Mouse (Mus musculus) embryonic facial prominence, embryonic 11.5 days (tissue): ENCODE data around the gene Lysmd1. TPM values are rescaled to one million over a fixed set of nuclear protein-coding genes. Genes with fewer than 3 reads are reported as not detected.

Source experiments
- ATAC-seq: fragments of 200-750 bp; cut with Nextera tagmentation; replicated peaks from 2 replicates; pipeline ENCODE4 v1.8.0; 2017; ENCODE audit warnings: low read depth; ENCODE audit not compliant: insufficient number of reproducible peaks, low FRiP score, low TSS enrichment
- DNase-seq: peaks from one replicate; pipeline ENCODE4 v3.0.0-alpha.2; 2015; ENCODE audit warnings: low spot score
- H3K27ac ChIP-seq: fragments of 300-500 bp; sonication (generic); replicated peaks from 2 replicates; pipeline ENCODE4 v1.5.1; 2014; ENCODE audit warnings: mild to moderate bottlenecking, low read depth, low read length, control low read depth
- H3K27me3 ChIP-seq: fragments of 300-500 bp; sonication (generic); 2 replicates; pipeline ENCODE4 v1.6.1; 2014; ENCODE audit warnings: mild to moderate bottlenecking, low read length, moderate library complexity, mixed read lengths; ENCODE audit not compliant: control insufficient read depth, insufficient read depth
- H3K36me3 ChIP-seq: fragments of 300-500 bp; sonication (generic); replicated peaks from 2 replicates; pipeline ENCODE4 v1.6.1; 2014; ENCODE audit warnings: low read depth, mild to moderate bottlenecking, low read length, moderate library complexity, mixed read lengths; ENCODE audit not compliant: control insufficient read depth, insufficient read depth
- H3K4me1 ChIP-seq: fragments of 300-500 bp; sonication (generic); 2 replicates; pipeline ENCODE4 v1.6.1; 2014; ENCODE audit warnings: low read length, mixed read lengths; ENCODE audit not compliant: control insufficient read depth, insufficient read depth
- H3K4me2 ChIP-seq: fragments of 300-500 bp; sonication (generic); 2 replicates; pipeline ENCODE4 v1.6.1; 2014; ENCODE audit warnings: low read depth, mild to moderate bottlenecking, control low read depth, low read length, moderate library complexity
- H3K4me3 ChIP-seq: fragments of 300-500 bp; sonication (generic); 2 replicates; pipeline ENCODE4 v1.5.1; 2014; ENCODE audit warnings: low read depth, low read length, control low read depth
- H3K9ac ChIP-seq: fragments of 300-500 bp; sonication (generic); replicated peaks from 2 replicates; pipeline ENCODE4 v1.6.1; 2014; ENCODE audit warnings: mild to moderate bottlenecking, control low read depth, low read length
- H3K9me3 ChIP-seq: fragments of 300-500 bp; sonication (generic); replicated peaks from 2 replicates; pipeline ENCODE4 v1.6.1; 2016; ENCODE audit warnings: mild to moderate bottlenecking, low read length, inconsistent platforms, mixed read lengths; ENCODE audit not compliant: control insufficient read depth
- WGBS: fragments of 180-500 bp; shearing (Covaris S2); extraction: QIAGEN DNeasy Blood & Tissue Kit; methylation state at CpG from one replicate; pipeline ENCODE4 v1.1.7; 2014; 5-methylcytosine and 5-hydroxymethylcytosine counted together
- polyA plus RNA-seq: library from polyadenylated mRNA; unstranded; fragments of >200 nt; fragmentation: Nextera tagmentation; extraction: Ambion mirVana; gene quantifications from 2 replicates; pipeline ENCODE4 v1.2.1, GENCODE M21; 2014

Lysmd1 gene
- polyA plus RNA-seq, 1 experiment from 2014 or later = 15.1 TPM

DNA sequence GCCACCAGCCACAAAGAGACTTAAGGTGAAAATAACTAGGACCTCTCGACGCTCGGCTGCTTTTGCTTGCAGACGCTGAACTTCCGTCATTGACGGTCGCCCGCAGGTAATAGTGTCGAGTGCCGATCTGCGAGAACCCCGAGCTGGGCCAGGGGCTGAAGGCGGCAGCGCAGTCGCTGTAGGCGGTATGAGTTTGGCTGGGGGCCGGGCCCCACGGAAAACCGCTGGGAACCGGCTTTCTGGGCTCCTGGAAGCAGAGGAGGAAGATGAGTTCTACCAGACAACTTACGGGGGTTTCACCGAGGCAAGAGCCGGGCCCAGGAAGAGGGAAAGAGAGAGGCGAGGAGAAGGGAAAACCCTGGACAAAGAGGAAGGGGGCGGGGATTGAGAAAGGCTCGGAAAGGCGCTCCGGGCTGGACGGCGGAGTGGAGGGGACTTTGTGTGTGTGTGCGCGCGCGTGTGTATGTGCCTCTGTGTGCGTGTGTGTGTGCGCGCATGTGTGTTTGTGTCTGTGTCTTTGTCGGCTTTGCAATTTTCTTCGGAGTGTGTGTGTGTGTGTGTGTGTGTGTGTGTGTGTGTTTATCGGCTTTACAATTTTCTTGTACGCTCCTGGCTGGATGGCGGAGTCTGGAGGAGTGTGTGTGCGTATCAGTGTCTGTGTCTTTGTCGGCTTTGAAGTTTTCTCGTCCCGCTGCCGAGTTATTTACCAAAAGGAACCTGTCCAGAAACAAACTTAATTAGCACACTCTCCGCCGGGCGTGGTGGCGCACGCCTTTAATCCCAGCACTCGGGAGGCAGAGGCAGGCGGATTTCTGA, 22.8 kb upstream of the Lysmd1 start, which contains the start of gene Vps72:
Gene Vps72 (plus strand): TSS at position 112 of the 816 bp plus-strand sequence.
- Histone ChIP-seq H3K27ac (peak within 1 kb of the TSS; percentile 74), H3K9me3 (no peaks in the 10 kb centered on the region), H3K36me3 (no peaks in the 10 kb centered on the region; the same call in 1 of the 2 replicates), H3K27me3 (no peaks in the 10 kb centered on the region), H3K4me2 (peak within 1 kb of the TSS; percentile 27), H3K4me3 (peak within 1 kb of the TSS; percentile 58), H3K4me1 (no peaks in the 10 kb centered on the region), H3K9ac (peak within 1 kb of the TSS; percentile 78)
- DNase-seq (peak; percentile 94), ATAC-seq (peak; percentile 51)
- WGBS = 1% methylated on average over 54 of the region's 54 CpGs

DNA sequence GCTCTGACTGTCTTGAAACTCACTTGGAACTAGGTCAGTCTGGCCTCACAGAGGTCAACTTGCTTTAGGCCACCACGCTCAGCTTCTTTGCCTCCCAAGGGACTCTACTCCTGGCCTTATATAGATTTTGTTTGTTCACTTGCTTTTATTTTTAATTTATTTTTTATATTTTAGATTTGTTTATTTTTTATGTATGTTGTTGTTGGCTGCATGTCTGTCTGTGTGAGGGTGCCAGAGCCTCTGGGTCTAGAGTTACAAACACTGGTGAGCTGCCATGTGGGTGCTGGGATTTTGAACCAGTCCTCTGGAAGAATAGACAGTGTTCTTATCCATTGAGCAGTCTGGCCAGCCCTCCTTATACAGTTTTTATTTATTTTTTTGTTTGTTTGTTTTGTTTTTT, 21.1 kb upstream of the Lysmd1 start:
- H3K36me3 ChIP-seq = no peaks in the 10 kb centered on the region; the same call in 1 of the 2 replicates
- H3K9me3 ChIP-seq = no peaks in the 10 kb centered on the region
- H3K27ac ChIP-seq = no peak overlapping the region
- H3K27me3 ChIP-seq = no peaks in the 10 kb centered on the region
- no peak overlapping the region for H3K4me2 ChIP-seq
- H3K4me1 ChIP-seq = no peaks in the 10 kb centered on the region
- no peak for DNase-seq
- WGBS = 84% methylated on average over 1 of the region's 1 CpGs
- H3K4me3 ChIP-seq = no peak overlapping the region
- H3K9ac ChIP-seq = no peak overlapping the region
- ATAC-seq = no peak

DNA sequence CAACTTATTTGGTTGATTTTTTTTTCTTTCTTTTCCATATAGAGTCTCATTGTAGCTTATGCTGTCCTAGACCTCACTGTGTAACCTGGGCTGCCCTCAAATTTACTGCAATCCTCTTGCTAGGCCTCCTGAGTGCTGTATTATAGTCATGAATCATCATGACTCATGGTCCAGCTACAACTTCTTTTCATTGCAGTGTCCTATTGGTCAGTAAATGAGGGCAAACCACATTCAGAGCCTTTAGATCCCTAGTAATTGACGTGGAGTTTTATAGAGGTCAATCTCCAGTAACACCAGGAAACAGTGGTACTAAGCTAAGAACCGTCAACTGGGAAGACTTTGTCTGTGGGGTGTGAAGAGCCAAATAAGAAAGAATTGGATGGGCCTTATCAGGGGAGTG, 16.1 kb upstream of the Lysmd1 start:
- Histone ChIP-seq H3K27ac (no peak overlapping the region), H3K9me3 (no peaks in the 10 kb centered on the region), H3K4me1 (no peaks in the 10 kb centered on the region), H3K36me3 (peaks cover 7% of the 10 kb centered on the region), H3K4me3 (no peak overlapping the region), H3K9ac (no peak overlapping the region), H3K27me3 (no peaks in the 10 kb centered on the region), H3K4me2 (no peak overlapping the region)
- ATAC-seq (no peak), DNase-seq (no peak)
- 87% methylated on average over 2 of the region's 2 CpGs for WGBS

DNA sequence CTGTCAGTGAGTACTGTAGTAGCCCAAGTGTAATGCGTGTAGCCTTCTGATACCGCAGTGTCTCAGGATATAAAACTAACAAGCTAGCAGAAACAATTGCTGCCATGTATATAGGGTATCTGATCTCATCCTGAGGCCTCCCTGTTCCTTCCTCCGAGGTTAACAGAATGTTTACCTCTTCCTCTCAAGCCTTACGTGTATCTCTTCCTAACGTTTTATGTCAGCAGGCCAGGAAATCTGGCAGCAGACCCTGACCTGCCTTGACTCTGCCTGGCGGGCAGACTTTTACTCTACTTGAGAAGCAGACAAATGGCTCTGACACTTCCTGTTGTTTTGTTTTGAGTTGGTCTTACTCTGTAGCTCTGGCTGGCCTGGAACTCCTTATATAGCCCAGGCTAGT, 12.3 kb upstream of the Lysmd1 start:
- H3K4me1 ChIP-seq = no peaks in the 10 kb centered on the region
- H3K27me3 ChIP-seq = no peaks in the 10 kb centered on the region
- H3K9ac ChIP-seq = no peak overlapping the region
- ATAC-seq (no peak), DNase-seq (no peak)
- H3K4me2 ChIP-seq = no peak overlapping the region
- H3K27ac ChIP-seq = no peak overlapping the region
- H3K9me3 ChIP-seq = no peaks in the 10 kb centered on the region
- H3K4me3 ChIP-seq = no peak overlapping the region
- H3K36me3 ChIP-seq = peaks cover 7% of the 10 kb centered on the region
- 73% methylated on average over 6 of the region's 6 CpGs for WGBS

DNA sequence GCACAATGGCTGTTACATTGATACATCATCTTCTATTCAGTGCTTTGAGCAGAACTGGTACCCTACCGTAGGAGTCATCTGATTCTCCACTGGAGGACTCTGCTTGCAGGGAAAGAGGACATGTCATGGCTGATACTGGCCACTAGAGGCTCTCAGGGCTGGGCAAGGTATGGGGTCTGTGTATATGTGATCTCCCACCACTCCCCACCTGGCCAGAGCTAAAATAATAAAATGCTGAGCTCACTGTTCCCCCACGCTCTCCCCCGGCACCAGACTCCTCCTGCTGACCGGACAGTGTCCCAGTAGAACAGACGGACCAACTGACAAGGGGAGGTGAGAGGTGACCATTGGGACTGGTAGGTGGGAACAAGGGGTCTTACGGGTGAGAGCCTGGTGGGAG, 9.6 kb upstream of the Lysmd1 start, which contains the start of gene Tmod4:
Gene Tmod4 (plus strand): TSS at position 231 of the 400 bp plus-strand sequence.
- Histone ChIP-seq H3K36me3 (peaks cover 6% of the 10 kb centered on the region), H3K9ac (no peak within 1 kb of the TSS; the same call in 1 of the 2 replicates), H3K4me3 (no peak within 1 kb of the TSS), H3K4me2 (no peak within 1 kb of the TSS), H3K4me1 (no peaks in the 10 kb centered on the region), H3K9me3 (no peaks in the 10 kb centered on the region), H3K27ac (no peak within 1 kb of the TSS), H3K27me3 (no peaks in the 10 kb centered on the region)
- DNase-seq = peak; percentile 46
- 63% methylated on average over 6 of the region's 6 CpGs for WGBS
- ATAC-seq = 0 out of 2 replicates have a peak, but pooled peaks have one; percentile 38

DNA sequence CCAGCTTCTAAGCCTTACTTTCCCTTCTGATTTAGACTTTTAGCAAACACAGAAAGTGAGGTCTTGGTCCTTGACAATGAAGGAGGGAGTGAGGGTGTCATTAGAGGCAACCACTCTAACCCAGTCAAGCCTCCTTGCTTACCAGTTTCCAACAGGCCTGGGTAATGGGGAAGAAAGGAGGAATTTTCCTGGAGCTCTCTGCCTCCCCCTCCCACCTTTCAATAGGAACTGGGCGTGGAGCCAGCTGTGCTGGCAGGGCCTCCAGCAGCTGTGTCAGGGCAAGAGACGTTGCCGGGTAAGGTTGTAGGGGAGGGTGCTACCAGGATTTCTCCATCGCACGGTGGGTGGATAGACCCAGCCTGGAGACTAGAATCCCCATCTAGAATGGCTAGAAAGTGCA, 8.9 kb upstream of the Lysmd1 start:
- no peak for DNase-seq
- H3K9ac ChIP-seq = no peak overlapping the region; the same call in 1 of the 2 replicates
- 59% methylated on average over 5 of the region's 5 CpGs for WGBS
- H3K4me2 ChIP-seq = no peak overlapping the region
- ATAC-seq = no peak
- no peaks in the 10 kb centered on the region; the same call in none of the 2 replicates for H3K36me3 ChIP-seq
- no peak overlapping the region for H3K4me3 ChIP-seq
- no peaks in the 10 kb centered on the region for H3K4me1 ChIP-seq
- H3K27me3 ChIP-seq = no peaks in the 10 kb centered on the region
- no peaks in the 10 kb centered on the region for H3K9me3 ChIP-seq
- H3K27ac ChIP-seq = no peak overlapping the region

DNA sequence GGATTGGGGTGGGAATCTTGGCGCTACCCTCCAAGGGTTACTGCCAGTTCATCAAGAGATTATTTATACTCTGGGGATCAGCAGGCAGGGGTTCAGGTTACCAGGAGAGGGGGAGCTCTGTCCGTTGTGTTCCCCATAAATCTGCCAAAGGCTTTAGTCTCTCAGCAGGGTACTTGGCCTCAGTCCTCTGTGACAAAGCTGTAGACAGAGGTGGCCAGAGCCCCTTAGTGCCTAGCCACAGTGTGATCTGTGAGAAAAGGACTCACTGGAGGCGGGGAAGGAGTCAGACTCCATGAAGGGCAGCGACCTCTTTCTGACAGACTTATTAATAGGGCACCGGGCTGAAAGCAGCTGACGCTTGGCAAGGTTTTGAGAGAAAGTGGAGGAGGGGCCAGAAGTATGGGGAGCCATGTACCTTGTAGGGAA, 4.6 kb upstream of the Lysmd1 start:
- ATAC-seq (no peak), DNase-seq (no peak)
- Histone ChIP-seq H3K27me3 (no peaks in the 10 kb centered on the region), H3K4me2 (no peak overlapping the region), H3K27ac (no peak overlapping the region), H3K4me1 (no peaks in the 10 kb centered on the region), H3K36me3 (no peaks in the 10 kb centered on the region), H3K9ac (no peak overlapping the region), H3K4me3 (no peak overlapping the region), H3K9me3 (no peaks in the 10 kb centered on the region)
- WGBS = 63% methylated on average over 6 of the region's 6 CpGs

DNA sequence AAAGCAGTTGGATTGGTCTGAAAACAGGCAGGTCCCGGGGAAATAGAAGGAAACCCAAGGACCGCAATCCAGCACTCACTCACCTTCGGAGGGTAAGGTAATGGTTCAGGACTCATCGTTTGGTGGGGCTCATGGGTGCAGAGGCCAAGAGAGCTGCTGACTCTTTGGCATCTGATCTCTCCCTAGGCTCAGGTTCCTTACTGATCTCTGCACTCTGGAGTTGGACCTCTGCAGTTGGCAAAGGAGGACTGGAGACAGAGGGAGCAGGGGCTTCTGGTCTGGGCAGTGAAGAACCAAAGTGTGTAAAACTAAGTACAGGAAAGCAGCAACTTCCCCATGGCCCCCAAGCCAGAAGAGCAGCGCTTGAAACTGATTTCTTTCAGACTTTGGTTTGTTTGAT, 3.8 kb upstream of the Lysmd1 start:
- Histone ChIP-seq H3K27ac (no peak overlapping the region), H3K27me3 (no peaks in the 10 kb centered on the region), H3K4me2 (no peak overlapping the region), H3K4me3 (no peak overlapping the region), H3K36me3 (no peaks in the 10 kb centered on the region), H3K9ac (no peak overlapping the region), H3K9me3 (no peaks in the 10 kb centered on the region), H3K4me1 (peaks cover 2% of the 10 kb centered on the region; the same call in 1 of the 2 replicates)
- DNase-seq (no peak), ATAC-seq (no peak)
- 90% methylated on average over 5 of the region's 5 CpGs for WGBS
